Mouse (Mus musculus): ENCODE measurements around the gene Drap1. TPM values are rescaled to one million over a fixed set of nuclear protein-coding genes. Genes with fewer than 3 reads are reported as not detected.
"Not testable (repeated sequence)": the region's sequence is repeated elsewhere in the genome, so short reads cannot be mapped to it uniquely, and the experiment has no call there.

Gene Drap1
- polyA plus RNA-seq, 2 experiments = 219 to 236 TPM

DNA sequence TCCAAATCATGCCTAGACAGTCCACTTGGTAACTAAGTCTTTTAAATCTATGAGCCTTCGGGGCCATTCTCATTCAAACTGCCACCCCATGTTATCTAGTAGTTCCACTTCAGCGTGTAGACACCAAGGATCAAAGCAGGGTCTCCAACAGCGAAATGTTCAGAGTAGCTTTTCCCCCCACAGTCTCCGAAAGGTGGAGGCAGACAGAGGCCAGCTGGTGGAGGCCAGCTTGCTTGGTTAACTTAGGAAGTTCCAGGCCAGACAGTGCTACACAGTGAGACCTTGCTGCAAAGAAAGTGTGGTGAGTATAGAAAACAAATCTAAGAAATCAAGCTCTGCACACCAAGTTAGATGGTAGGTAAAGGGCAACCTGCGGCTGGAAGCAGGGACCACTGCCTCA lies 14.1 kb downstream of the Drap1 start:
- no peak for DNase-seq (ENCODE audit: low spot score)

DNA sequence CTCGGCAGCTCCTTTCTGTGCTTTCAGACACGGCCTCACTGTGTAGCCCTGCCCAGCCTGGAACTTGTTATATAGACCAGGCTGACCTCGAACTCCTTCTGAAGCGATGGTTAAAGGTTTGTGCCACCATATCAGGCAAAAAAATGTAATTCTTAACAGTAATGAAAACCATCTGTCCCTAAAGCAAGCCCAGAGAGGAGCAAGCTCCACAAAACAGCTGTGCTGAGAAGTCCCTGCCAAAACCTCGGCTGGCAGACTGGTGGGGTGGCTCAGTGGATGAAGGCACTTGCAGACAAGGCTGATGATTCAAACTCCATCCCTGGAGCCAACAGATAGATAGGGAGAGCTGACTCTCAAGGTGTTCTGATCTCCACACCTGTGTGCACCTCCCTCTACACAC lies 15.7 kb downstream of the Drap1 start:
- WGBS = 53% methylated on average over 5 of the region's 5 CpGs
- Histone ChIP-seq H3K27me3 (ENCODE audit: control insufficient read depth, insufficient read depth, low read length) (no peaks in the 10 kb centered on the region), H3K4me3 (replicated peaks; ENCODE audit: low read length) (no peak overlapping the region), H3K4me2 (replicated peaks; ENCODE audit: low read depth, low read length, severe bottlenecking) (no peak overlapping the region), H3K9ac (ENCODE audit: low read depth, low read length, severe bottlenecking) (no peak overlapping the region), H3K36me3 (ENCODE audit: control insufficient read depth, insufficient read depth, low read length) (no peaks in the 10 kb centered on the region), H3K27ac (replicated peaks; ENCODE audit: low read depth, low read length) (0 out of 2 replicates have a peak overlapping the region, but pooled peaks have one; percentile 10), H3K4me1 (ENCODE audit: control insufficient read depth, insufficient read depth, low read length) (peaks cover 9% of the 10 kb centered on the region; the same call in 1 of the 2 replicates), H3K9me3 (ENCODE audit: control insufficient read depth, low read length) (no peaks in the 10 kb centered on the region)
- no peak for TF ChIP-seq POLR2A (IDR thresholded peaks at IDR 0.05; ENCODE audit: borderline replicate concordance, extremely low read depth, insufficient read depth, insufficient read length)
- no peak for DNase-seq (ENCODE audit: low spot score)
- no peak for ATAC-seq (ENCODE audit: low FRiP score, low read depth)

More for the DNA sequence above, 14.1 kb downstream of the Drap1 start:
- Histone ChIP-seq H3K9ac (ENCODE audit: low read depth, low read length, severe bottlenecking) (no peak overlapping the region), H3K4me3 (replicated peaks; ENCODE audit: low read length) (no peak overlapping the region), H3K4me2 (replicated peaks; ENCODE audit: low read depth, low read length, severe bottlenecking) (no peak overlapping the region), H3K4me1 (ENCODE audit: control insufficient read depth, insufficient read depth, low read length) (peaks cover 9% of the 10 kb centered on the region; the same call in 1 of the 2 replicates), H3K36me3 (ENCODE audit: control insufficient read depth, insufficient read depth, low read length) (no peaks in the 10 kb centered on the region), H3K27ac (replicated peaks; ENCODE audit: low read depth, low read length) (no peak overlapping the region), H3K9me3 (ENCODE audit: control insufficient read depth, low read length) (no peaks in the 10 kb centered on the region), H3K27me3 (ENCODE audit: control insufficient read depth, insufficient read depth, low read length) (no peaks in the 10 kb centered on the region)
- TF ChIP-seq POLR2A (IDR thresholded peaks at IDR 0.05; ENCODE audit: borderline replicate concordance, extremely low read depth, insufficient read depth, insufficient read length) = no peak
- no peak for ATAC-seq (ENCODE audit: low FRiP score, low read depth)
- WGBS = 83% methylated on average over 5 of the region's 5 CpGs

DNA sequence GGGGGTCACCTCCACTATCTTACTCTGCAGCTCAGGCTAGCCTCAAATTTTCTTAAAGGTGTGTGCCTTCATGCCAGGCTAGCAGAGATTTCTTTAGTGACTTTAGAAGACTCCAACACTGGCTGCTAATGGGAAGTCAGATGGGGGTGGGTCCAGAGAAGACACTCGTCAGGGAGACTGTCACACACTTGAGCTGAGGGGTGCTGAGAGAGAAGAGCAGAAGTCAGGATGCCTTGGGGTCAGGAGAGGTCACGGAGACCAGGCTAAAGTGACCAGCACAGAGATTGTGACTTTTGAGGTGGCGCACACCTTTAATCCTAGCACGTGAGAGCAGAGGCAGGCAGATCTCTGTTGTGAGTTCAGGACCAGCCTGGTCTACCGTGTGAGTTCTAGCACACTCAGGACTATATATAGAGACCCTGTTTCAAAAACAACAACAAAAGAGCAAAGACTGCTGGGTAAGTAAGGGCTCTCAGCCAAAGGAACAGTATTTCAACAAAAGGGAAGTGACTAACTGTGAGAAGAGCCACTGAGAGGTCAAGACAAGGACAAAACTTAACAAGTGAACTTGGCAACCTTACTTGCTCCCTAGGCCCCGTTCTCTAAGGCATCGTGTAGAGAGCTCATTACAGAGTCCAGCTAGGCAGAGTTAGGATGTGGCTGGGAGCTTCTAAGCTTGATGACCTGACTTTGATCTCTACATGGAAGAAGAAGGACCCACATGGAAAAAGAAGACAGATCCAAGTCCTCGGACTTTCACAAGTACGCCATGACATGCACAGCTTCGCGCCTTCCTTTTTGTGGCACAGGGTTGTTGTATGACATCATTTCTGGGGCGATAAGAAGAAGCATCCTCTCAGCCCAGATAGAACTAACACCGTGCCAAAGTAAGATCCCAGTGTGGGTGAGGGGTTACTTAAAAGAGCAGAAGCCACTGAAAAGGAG lies 16.4 kb downstream of the Drap1 start:
- no peaks in the 10 kb centered on the region for H3K9me3 ChIP-seq (ENCODE audit: control insufficient read depth, low read length)
- no peak overlapping the region for H3K4me2 ChIP-seq (replicated peaks; ENCODE audit: low read depth, low read length, severe bottlenecking)
- H3K4me1 ChIP-seq (ENCODE audit: control insufficient read depth, insufficient read depth, low read length) = peaks cover 9% of the 10 kb centered on the region; the same call in 1 of the 2 replicates
- H3K9ac ChIP-seq (ENCODE audit: low read depth, low read length, severe bottlenecking) = no peak overlapping the region
- no peak for DNase-seq (ENCODE audit: low spot score)
- no peak for TF ChIP-seq POLR2A (IDR thresholded peaks at IDR 0.05; ENCODE audit: borderline replicate concordance, extremely low read depth, insufficient read depth, insufficient read length)
- no peak overlapping the region for H3K4me3 ChIP-seq (replicated peaks; ENCODE audit: low read length)
- H3K36me3 ChIP-seq (ENCODE audit: control insufficient read depth, insufficient read depth, low read length) = no peaks in the 10 kb centered on the region
- H3K27me3 ChIP-seq (ENCODE audit: control insufficient read depth, insufficient read depth, low read length) = no peaks in the 10 kb centered on the region
- whole genome bisulfite sequencing = 88% methylated on average over 13 of the region's 13 CpGs
- H3K27ac ChIP-seq (replicated peaks; ENCODE audit: low read depth, low read length) = 0 out of 2 replicates have a peak overlapping the region, but pooled peaks have one; percentile 10
- no peak for ATAC-seq (ENCODE audit: low FRiP score, low read depth)

DNA sequence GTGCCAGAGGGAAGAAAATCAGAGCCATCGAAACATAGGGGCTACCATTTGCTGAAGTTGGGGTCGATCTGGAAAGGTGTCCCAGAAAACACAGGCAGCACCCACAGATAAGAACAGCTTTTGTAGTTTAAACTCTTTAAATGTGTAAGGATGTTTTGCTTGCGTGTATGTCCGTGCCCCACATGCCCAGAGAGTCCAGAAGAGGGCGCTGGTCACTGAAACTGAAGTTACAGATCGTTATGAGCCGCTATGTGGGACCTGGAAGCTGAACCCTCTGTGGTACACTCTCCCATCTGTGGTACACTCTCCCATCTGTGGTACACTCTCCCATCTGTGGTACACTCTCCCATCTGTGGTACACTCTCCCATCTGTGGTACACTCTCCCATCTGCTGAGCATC lies 17.6 kb downstream of the Drap1 start:
- peak; percentile 41; the same call in 1 of the 2 replicates for ATAC-seq (ENCODE audit: low FRiP score, low read depth)
- peak overlapping the region; percentile 79 for H3K4me2 ChIP-seq (replicated peaks; ENCODE audit: low read depth, low read length, severe bottlenecking)

DNA sequence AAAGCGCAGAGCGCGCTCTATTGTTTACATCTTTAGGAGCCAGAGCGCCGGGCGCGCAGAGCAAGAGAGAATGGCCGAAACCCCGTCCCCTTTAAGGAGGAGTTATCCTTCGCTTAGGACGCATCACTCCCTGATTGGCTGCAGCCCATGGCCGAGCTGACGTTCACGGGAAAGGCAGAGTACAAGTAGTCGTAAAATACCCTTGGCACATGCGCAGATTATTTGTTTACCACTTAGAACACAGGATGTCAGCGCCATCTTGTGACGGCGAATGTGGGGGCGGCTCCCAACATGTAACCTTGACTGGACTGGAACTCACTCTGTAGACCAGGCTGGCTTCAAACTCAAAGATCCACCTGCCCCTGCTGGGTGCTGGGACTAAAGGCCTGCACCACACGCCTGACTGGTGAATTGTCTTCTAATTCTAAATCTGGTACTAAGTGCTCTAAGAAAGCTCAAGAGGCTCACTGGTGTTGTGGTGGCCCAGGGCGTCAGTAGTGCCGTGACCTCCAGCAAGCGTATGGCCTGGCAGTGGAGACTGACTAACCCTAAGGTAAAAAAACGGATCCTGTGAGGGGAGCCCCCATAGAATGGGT lies 18.1 kb downstream of the Drap1 start:
- peak; percentile 78 for ATAC-seq (ENCODE audit: low FRiP score, low read depth)
- not testable (repeated sequence) for H3K36me3 ChIP-seq (ENCODE audit: control insufficient read depth, insufficient read depth, low read length); H3K4me1 ChIP-seq (ENCODE audit: control insufficient read depth, insufficient read depth, low read length); H3K9me3 ChIP-seq (ENCODE audit: control insufficient read depth, low read length); H3K27me3 ChIP-seq (ENCODE audit: control insufficient read depth, insufficient read depth, low read length)
- H3K27ac ChIP-seq (replicated peaks; ENCODE audit: low read depth, low read length) = peak overlapping the region; percentile 94
- WGBS = 5% methylated on average over 17 of the region's 25 CpGs
- H3K4me2 ChIP-seq (replicated peaks; ENCODE audit: low read depth, low read length, severe bottlenecking) = peak overlapping the region; percentile 79
- peak overlapping the region; percentile 77 for H3K9ac ChIP-seq (ENCODE audit: low read depth, low read length, severe bottlenecking)
- DNase-seq (ENCODE audit: low spot score) = peak; percentile 36
- H3K4me3 ChIP-seq (replicated peaks; ENCODE audit: low read length) = peak overlapping the region; percentile 60

More for the DNA sequence above, 17.6 kb downstream of the Drap1 start:
- Histone ChIP-seq H3K4me1 (ENCODE audit: control insufficient read depth, insufficient read depth, low read length) (peaks cover 9% of the 10 kb centered on the region; the same call in 1 of the 2 replicates), H3K36me3 (ENCODE audit: control insufficient read depth, insufficient read depth, low read length) (no peaks in the 10 kb centered on the region), H3K4me3 (replicated peaks; ENCODE audit: low read length) (peak overlapping the region; percentile 60), H3K27me3 (ENCODE audit: control insufficient read depth, insufficient read depth, low read length) (no peaks in the 10 kb centered on the region), H3K9ac (ENCODE audit: low read depth, low read length, severe bottlenecking) (peak overlapping the region; percentile 77), H3K9me3 (ENCODE audit: control insufficient read depth, low read length) (no peaks in the 10 kb centered on the region), H3K27ac (replicated peaks; ENCODE audit: low read depth, low read length) (peak overlapping the region; percentile 94)
- WGBS = 13% methylated on average over 7 of the region's 7 CpGs
- peak; percentile 77 for DNase-seq (ENCODE audit: low spot score)
- no peak for TF ChIP-seq POLR2A (IDR thresholded peaks at IDR 0.05; ENCODE audit: borderline replicate concordance, extremely low read depth, insufficient read depth, insufficient read length)

Measured in limb, embryonic 14.5 days (tissue).